Mouse (Mus musculus) kidney, embryonic 14.5 days (tissue): ENCODE measurements around the gene Plekhf1. TPM values are rescaled to one million over a fixed set of nuclear protein-coding genes. Genes with fewer than 3 reads are reported as not detected.

ENCODE experiments used
- ATAC-seq: fragments of 200-750 bp; cut with Nextera tagmentation; 2 replicates; pipeline ENCODE4 v1.8.0; 2017; ENCODE audit warnings: moderate number of reproducible peaks, mild to moderate bottlenecking, moderate TSS enrichment, moderate library complexity; ENCODE audit not compliant: low FRiP score, low TSS enrichment
- H3K27ac ChIP-seq: fragments of 300-500 bp; sonication (generic); 2 replicates; pipeline ENCODE4 v1.5.1; 2014; ENCODE audit warnings: low read depth, mild to moderate bottlenecking, low read length, moderate library complexity, mixed read lengths
- H3K27me3 ChIP-seq: fragments of 300-500 bp; sonication (generic); 2 replicates; pipeline ENCODE4 v1.6.1; 2014; ENCODE audit warnings: mild to moderate bottlenecking, low read length; ENCODE audit not compliant: control insufficient read depth, insufficient read depth
- H3K36me3 ChIP-seq: fragments of 300-500 bp; sonication (generic); 2 replicates; pipeline ENCODE4 v1.6.1; 2014; ENCODE audit warnings: low read length, mixed read lengths; ENCODE audit not compliant: control insufficient read depth, insufficient read depth
- H3K4me1 ChIP-seq: fragments of 300-500 bp; sonication (generic); 2 replicates; pipeline ENCODE4 v1.6.1; 2014; ENCODE audit warnings: low read length, mixed read lengths; ENCODE audit not compliant: control insufficient read depth, insufficient read depth
- H3K4me2 ChIP-seq: fragments of 300-500 bp; sonication (generic); replicated peaks from 2 replicates; pipeline ENCODE4 v1.6.1; 2014; ENCODE audit warnings: low read depth, mild to moderate bottlenecking, low read length
- H3K4me3 ChIP-seq: fragments of 300-500 bp; sonication (generic); 2 replicates; pipeline ENCODE4 v1.5.1; 2014; ENCODE audit warnings: mild to moderate bottlenecking, low read length
- H3K9ac ChIP-seq: fragments of 300-500 bp; sonication (generic); 2 replicates; pipeline ENCODE4 v1.6.1; 2014; ENCODE audit warnings: low read depth, mild to moderate bottlenecking, low read length, moderate library complexity
- H3K9me3 ChIP-seq: fragments of 300-500 bp; sonication (generic); 2 replicates; pipeline ENCODE4 v1.6.1; 2016; ENCODE audit warnings: low read length; ENCODE audit not compliant: control insufficient read depth
- WGBS: fragments of 180-500 bp; shearing (Covaris S2); extraction: QIAGEN DNeasy Blood & Tissue Kit; methylation state at CpG from one replicate; pipeline ENCODE4 v1.1.7; 2014; 5-methylcytosine and 5-hydroxymethylcytosine counted together
- polyA plus RNA-seq: library from polyadenylated mRNA; unstranded; fragments of >200 nt; fragmentation: Nextera tagmentation; extraction: Ambion mirVana; gene quantifications from 2 replicates; pipeline ENCODE4 v1.2.1, GENCODE M21; 2014

Gene Plekhf1
- polyA plus RNA-seq, 1 experiment from 2014 or later: 4.9 TPM

- Histone ChIP-seq H3K9me3 (no peaks in the 10 kb centered on the region), H3K27me3 (no peaks in the 10 kb centered on the region)
These were observed 15.2 kb downstream of the Plekhf1 start for GRCm38 (mm10) chr7:38212651-38213062.

DNA sequence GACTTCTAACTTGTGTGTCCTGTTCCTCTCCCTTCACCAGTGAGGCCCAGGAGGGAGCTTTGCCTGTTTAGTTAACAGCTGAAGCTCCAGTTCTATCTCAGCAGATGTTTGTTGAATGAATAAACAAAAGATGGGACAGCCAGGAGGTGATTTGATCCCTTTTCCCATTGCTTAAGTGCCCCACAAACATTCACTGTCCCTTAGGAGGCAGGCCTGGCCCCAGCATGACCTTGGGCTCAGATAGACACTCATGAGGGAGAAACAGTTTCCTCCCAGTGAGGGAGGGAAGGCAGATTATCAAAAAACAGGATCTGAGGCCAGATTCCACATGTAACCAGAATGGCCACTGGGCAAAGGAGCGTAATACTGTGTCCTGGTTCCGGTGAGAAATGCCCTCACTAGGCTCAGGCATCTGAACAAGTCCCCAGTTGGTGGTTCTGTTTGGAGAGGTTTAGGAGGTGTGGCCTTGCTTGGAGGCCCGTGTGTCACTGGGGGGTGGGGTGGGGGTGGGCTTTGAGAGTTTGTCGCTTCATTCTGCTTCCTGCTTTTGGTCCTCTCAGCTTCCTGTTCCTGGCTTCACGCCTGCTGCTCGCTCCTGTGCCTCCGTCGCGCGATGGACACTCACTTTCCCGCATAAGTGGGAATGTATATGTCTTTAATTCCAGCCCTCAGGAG, 18.2 kb downstream of the Plekhf1 start:
- WGBS: 66% methylated on average over 11 of the region's 11 CpGs
- Histone ChIP-seq H3K27ac (no peak overlapping the region), H3K4me2 (no peak overlapping the region)

More at GRCm38 (mm10) chr7:38212651-38213062, 15.2 kb downstream of the Plekhf1 start:
- WGBS: 20% methylated on average over 3 of the region's 3 CpGs
- Histone ChIP-seq H3K4me2 (no peak overlapping the region), H3K4me1 (no peaks in the 10 kb centered on the region), H3K27ac (no peak overlapping the region), H3K9ac (no peak overlapping the region), H3K4me3 (no peak overlapping the region), H3K36me3 (no peaks in the 10 kb centered on the region)
- ATAC-seq: no peak

DNA sequence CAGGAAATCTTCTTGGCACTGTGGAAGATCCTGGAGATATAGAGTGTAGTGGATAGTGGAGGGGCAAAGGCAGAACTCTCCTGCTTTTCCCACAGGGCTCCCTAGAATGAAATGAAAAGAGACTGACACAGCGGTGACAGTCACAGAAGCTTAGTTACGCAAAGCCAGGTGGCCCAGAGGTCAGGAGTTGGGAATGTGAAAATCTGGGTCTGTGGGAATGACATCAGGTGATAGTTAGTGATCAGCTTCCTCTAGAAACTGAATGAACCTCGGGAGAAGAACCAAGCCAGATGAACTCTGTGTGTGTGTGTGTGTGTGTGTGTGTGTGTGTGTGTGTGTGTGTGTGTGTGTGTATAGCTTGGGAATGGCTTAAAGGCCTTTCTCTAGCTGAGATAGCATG, 18.8 kb downstream of the Plekhf1 start:
- no peak overlapping the region for H3K27ac ChIP-seq
- no peak overlapping the region for H3K4me2 ChIP-seq
- H3K9ac ChIP-seq: no peak overlapping the region
- no peaks in the 10 kb centered on the region for H3K4me1 ChIP-seq
- WGBS: 69% methylated on average over 3 of the region's 3 CpGs
- peaks cover 5% of the 10 kb centered on the region; the same call in 1 of the 2 replicates for H3K9me3 ChIP-seq
- no peaks in the 10 kb centered on the region for H3K27me3 ChIP-seq
- no peak overlapping the region for H3K4me3 ChIP-seq
- ATAC-seq: no peak
- H3K36me3 ChIP-seq: no peaks in the 10 kb centered on the region

More for the DNA sequence above, 18.2 kb downstream of the Plekhf1 start:
- Histone ChIP-seq H3K4me1 (no peaks in the 10 kb centered on the region), H3K36me3 (no peaks in the 10 kb centered on the region), H3K9ac (no peak overlapping the region), H3K4me3 (no peak overlapping the region), H3K9me3 (no peaks in the 10 kb centered on the region), H3K27me3 (no peaks in the 10 kb centered on the region)
- no peak for ATAC-seq

- Histone ChIP-seq H3K36me3 (no peaks in the 10 kb centered on the region), H3K4me1 (no peaks in the 10 kb centered on the region), H3K9ac (no peak overlapping the region), H3K27me3 (no peaks in the 10 kb centered on the region), H3K4me2 (no peak overlapping the region), H3K4me3 (no peak overlapping the region), H3K9me3 (peaks cover 5% of the 10 kb centered on the region; the same call in 1 of the 2 replicates), H3K27ac (no peak overlapping the region)
- WGBS: 73% methylated on average over 3 of the region's 3 CpGs
- ATAC-seq: no peak
These were observed 21.3 kb downstream of the Plekhf1 start for GRCm38 (mm10) chr7:38206564-38206963.

- WGBS: 31% methylated on average over 2 of the region's 2 CpGs
These were observed 22.0 kb downstream of the Plekhf1 start for GRCm38 (mm10) chr7:38205801-38206200.

GRCm38 (mm10) chr7:38204314-38204713, 23.5 kb downstream of the Plekhf1 start:
- no peaks in the 10 kb centered on the region for H3K27me3 ChIP-seq

More at GRCm38 (mm10) chr7:38205801-38206200, 22.0 kb downstream of the Plekhf1 start:
- Histone ChIP-seq H3K4me2 (no peak overlapping the region), H3K27me3 (no peaks in the 10 kb centered on the region), H3K36me3 (no peaks in the 10 kb centered on the region), H3K4me1 (0 out of 2 replicates have a peak, but pooled peaks cover under 1% of the 10 kb centered on the region), H3K27ac (no peak overlapping the region), H3K4me3 (no peak overlapping the region), H3K9ac (no peak overlapping the region), H3K9me3 (peaks cover 5% of the 10 kb centered on the region; the same call in 1 of the 2 replicates)
- no peak for ATAC-seq

DNA sequence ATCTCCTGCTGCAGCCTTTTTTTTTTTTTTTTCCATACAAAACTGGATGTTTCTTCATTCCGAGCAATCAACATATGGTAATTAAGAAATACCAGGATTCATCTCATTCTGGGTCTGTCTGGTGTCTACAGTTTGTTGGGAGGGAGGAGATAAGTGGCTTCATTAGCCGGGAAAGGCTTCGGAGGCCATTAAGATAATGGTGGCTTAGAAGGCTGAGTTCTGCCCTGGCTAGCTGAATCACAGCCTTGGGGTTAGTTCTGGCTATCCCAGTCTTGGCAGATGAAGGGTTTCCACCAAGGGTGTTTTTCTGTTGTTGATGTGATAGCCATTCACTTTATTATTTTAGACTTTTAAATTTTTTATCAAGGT, 26.5 kb downstream of the Plekhf1 start:
- 24% methylated on average over 3 of the region's 3 CpGs for WGBS
- no peak overlapping the region for H3K27ac ChIP-seq
- 0 out of 2 replicates have a peak, but pooled peaks cover 5% of the 10 kb centered on the region for H3K4me1 ChIP-seq
- H3K9me3 ChIP-seq: peaks cover 5% of the 10 kb centered on the region; the same call in 1 of the 2 replicates
- ATAC-seq: no peak
- H3K4me2 ChIP-seq: no peak overlapping the region; the same call in 1 of the 2 replicates
- no peak overlapping the region for H3K4me3 ChIP-seq
- H3K9ac ChIP-seq: no peak overlapping the region
- H3K36me3 ChIP-seq: no peaks in the 10 kb centered on the region
- H3K27me3 ChIP-seq: no peaks in the 10 kb centered on the region

More at GRCm38 (mm10) chr7:38204314-38204713, 23.5 kb downstream of the Plekhf1 start:
- Histone ChIP-seq H3K27ac (no peak overlapping the region), H3K4me1 (0 out of 2 replicates have a peak, but pooled peaks cover 5% of the 10 kb centered on the region), H3K9me3 (peaks cover 5% of the 10 kb centered on the region; the same call in 1 of the 2 replicates), H3K4me2 (no peak overlapping the region), H3K36me3 (no peaks in the 10 kb centered on the region), H3K4me3 (no peak overlapping the region), H3K9ac (no peak overlapping the region)
- no peak for ATAC-seq
- WGBS: 90% methylated on average over 6 of the region's 6 CpGs

- ATAC-seq: peak; percentile 89
- Histone ChIP-seq H3K9ac (peak overlapping the region; percentile 23; the same call in 1 of the 2 replicates), H3K4me1 (0 out of 2 replicates have a peak, but pooled peaks cover 5% of the 10 kb centered on the region), H3K36me3 (no peaks in the 10 kb centered on the region), H3K4me2 (peak overlapping the region; percentile 44), H3K27me3 (no peaks in the 10 kb centered on the region), H3K27ac (no peak overlapping the region), H3K9me3 (peaks cover 5% of the 10 kb centered on the region; the same call in 1 of the 2 replicates), H3K4me3 (peak overlapping the region; percentile 14)
- 6% methylated on average over 28 of the region's 28 CpGs for WGBS
These were observed 27.1 kb downstream of the Plekhf1 start for GRCm38 (mm10) chr7:38200606-38201289.
